Mouse (Mus musculus): Measurements from ENCODE around the gene Cldn10.

GRCm38 (mm10) chr14:118766368-118766767 lies 21.3 kb upstream of the Cldn10 start:
- TF ChIP-seq POLR2A (IDR thresholded peaks at IDR 0.05; ENCODE audit: control insufficient read depth, extremely low read depth, insufficient read depth, low read length, poor library complexity) (no peak), CTCF (IDR thresholded peaks at IDR 0.05; ENCODE audit: borderline replicate concordance, control insufficient read depth, extremely low read depth, insufficient read depth, low read length, poor library complexity) (no peak)
